Mouse (Mus musculus): ENCODE data around the gene 5530400C23Rik.
"Not testable (repeated sequence)": the region's sequence is repeated elsewhere in the genome, so short reads cannot be mapped to it uniquely, and the experiment has no call there.

5530400C23Rik gene

GRCm38 (mm10) chr6:133291916-133292315 is at the start of gene 5530400C23Rik:
Gene 5530400C23Rik, plus strand, starts transcription at chr6:133292216.
- DNase-seq (ENCODE audit: low read depth, low spot score), result not testable (repeated sequence)

DNA sequence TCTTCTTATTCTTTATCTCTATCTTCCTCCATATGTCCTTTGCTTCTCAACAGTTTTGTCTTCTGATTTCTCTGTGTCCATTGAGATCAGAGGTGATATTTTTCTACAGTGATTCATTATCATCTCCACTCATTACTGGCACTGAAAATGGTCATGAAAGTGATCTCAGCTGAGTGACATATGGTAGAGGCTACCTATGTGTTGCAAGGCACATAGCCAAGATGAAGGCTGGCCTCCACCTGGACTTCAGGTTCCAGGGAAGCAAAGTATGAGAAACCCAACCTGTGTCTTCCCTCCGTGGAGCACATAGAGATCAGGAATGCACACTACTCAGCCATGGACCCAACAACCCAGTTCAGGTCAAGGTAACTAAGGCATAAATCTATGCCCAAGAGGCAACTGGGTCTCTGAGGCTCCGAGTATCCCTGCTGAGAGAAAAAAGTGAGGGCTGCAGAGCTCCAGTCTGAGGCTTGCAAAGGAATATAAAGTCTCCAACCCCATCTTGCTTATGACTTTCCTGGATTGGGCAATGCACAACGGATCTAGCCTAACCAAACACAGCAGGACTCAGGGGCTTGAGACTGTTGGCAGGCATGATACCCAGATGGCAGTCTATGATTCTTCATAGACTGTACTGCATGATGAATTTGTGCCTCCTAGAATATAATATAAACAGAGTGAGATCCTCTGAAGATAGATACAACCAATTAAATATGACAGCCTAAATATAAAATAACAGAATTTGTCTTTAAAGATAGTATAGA is 14.1 kb downstream of the 5530400C23Rik start:
- no peak for DNase-seq (ENCODE audit: low read depth, low spot score)

DNA sequence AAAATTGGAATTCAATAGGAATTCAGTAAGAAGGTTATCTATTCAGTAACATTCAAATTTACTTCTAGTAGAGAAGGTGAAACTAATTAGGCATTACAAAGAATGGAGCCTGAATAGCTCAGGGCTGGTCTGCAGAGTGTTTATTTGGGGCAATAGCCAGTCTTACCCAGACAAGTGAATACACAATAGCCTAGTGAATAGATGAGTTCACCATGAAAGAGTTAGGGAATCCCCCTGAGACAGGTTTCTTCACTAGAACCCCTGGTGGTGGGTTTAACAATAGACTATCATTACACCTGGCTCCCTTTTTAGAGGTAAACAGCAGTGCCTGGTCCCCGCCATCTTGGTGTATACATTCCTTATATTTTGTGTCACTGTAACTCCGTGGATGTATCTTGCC is 21.9 kb downstream of the 5530400C23Rik start:
- peak; percentile 83 for DNase-seq (ENCODE audit: low read depth, low spot score)

GRCm38 (mm10) chr6:133338535-133338934 is 46.5 kb downstream of the 5530400C23Rik start:
- DNase-seq (ENCODE audit: low read depth, low spot score), result no peak

DNA sequence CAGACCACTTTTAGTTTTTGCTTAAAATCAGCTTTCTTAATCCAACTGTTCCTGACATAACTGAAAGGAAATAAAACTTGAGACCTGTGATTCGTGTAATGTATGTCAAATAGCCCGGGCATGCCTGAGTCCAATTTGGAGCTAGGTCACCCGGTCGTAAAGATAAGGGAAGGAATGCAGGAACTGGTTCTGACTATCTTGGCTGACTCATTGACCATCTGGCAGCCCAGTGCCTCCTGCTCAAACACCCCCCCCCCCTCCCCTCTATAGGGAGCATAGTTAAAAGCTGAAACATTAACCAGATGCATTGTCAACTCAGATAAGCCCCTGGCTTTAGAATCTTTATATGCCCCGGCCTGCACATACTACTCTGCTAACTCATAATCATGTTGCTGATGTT is 49.7 kb downstream of the 5530400C23Rik start:
- not testable (repeated sequence) for DNase-seq (ENCODE audit: low read depth, low spot score)

Measured in ES-CJ7 (cell line).